Mouse (Mus musculus) left cerebral cortex, postnatal 14 days (tissue): ENCODE results near the gene Dnah11. TPM values are rescaled to one million over a fixed set of nuclear protein-coding genes. Genes with fewer than 3 reads are reported as not detected.
"Not testable (repeated sequence)": the region's sequence is repeated elsewhere in the genome, so short reads cannot be mapped to it uniquely, and the experiment has no call there.

ENCODE experiments used
- DNase-seq, 2 experiments: peaks; one replicate each; pipeline ENCODE4 v3.0.0; 2021 to 2022; ENCODE audit warnings: low spot score in 2 of 2, mixed read lengths in 1 of 2
- intact Hi-C: fragments of 180-260 bp; cut with DNase I; formaldehyde crosslinking; loops from one replicate; pipeline ENCODE4 v1.15.1; 2025
- total RNA-seq, 2 experiments: library from RNA; stranded (reverse); gene quantifications; 2 replicates each; pipeline ENCODE4 v1.2.3; 2021

Dnah11 gene
- total RNA-seq, 2 experiments from 2014 or later = 0.82 to 1.0 TPM

DNA sequence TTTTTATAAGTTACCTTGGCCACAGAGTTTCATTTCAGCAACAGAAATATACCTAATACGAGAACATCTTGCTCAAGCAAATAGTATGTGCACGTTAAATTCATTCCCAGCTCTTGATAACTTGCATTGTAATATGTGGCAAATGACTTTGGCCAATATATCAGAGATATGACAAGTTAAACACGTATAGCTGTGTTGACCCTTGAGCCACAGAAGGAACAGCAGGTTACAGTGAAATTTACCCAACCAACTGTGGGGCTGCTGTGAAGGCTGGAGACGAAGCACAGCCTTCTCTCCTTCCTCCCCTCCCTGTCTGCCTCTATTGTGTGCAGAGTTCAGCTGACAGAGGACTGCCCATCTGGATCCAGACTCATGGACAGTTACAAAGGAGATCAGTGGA lies 297.5 kb downstream of the Dnah11 start:
- DNase-seq, intact Hi-C loops: not testable (repeated sequence)

GRCm38 (mm10) chr12:117900798-117901197 lies 298.0 kb downstream of the Dnah11 start:
- intact Hi-C loops, DNase-seq: not testable (repeated sequence)

- intact Hi-C loops = no loop called here
Observed at GRCm38 (mm10) chr12:117887422-117887821, 311.4 kb downstream of the Dnah11 start.

GRCm38 (mm10) chr12:117884627-117885026 lies 314.2 kb downstream of the Dnah11 start:
- intact Hi-C loops = no loop called here
- no peak for DNase-seq

More at GRCm38 (mm10) chr12:117887422-117887821, 311.4 kb downstream of the Dnah11 start:
- DNase-seq = no peak

GRCm38 (mm10) chr12:117878341-117878740 lies 320.5 kb downstream of the Dnah11 start:
- no peak for DNase-seq
- intact Hi-C loops = no loop called here

DNA sequence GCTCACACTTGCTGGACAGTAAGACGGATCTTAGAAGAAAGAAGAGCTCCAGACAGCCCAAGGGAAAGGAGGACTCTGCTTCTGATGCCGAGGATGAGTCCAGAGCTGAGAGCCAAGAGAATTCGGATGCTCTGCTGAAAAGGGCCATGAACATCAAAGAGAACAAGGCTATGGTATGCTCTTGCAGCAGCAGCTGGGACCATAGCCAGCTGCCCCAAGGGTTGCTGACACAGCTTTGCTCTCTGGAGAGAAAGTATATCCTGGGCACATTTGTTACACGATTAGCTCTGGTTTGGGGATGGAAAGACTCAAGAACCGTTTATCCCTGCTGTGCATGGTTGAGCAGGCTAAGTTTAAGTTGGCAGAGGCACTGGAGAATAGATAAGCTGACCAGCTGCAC lies 326.6 kb downstream of the Dnah11 start:
- DNase-seq = no peak
- intact Hi-C loops = no loop called here

- no peak for DNase-seq
Observed at GRCm38 (mm10) chr12:117867708-117868564, 330.9 kb downstream of the Dnah11 start.

GRCm38 (mm10) chr12:117862655-117863054 lies 336.2 kb downstream of the Dnah11 start:
- intact Hi-C loops = no loop called here
- DNase-seq = no peak

More at GRCm38 (mm10) chr12:117867708-117868564, 330.9 kb downstream of the Dnah11 start:
- intact Hi-C loops = no loop called here

- no peak for DNase-seq
- intact Hi-C loops = no loop called here
Observed at GRCm38 (mm10) chr12:117861249-117861648, 337.6 kb downstream of the Dnah11 start.

DNA sequence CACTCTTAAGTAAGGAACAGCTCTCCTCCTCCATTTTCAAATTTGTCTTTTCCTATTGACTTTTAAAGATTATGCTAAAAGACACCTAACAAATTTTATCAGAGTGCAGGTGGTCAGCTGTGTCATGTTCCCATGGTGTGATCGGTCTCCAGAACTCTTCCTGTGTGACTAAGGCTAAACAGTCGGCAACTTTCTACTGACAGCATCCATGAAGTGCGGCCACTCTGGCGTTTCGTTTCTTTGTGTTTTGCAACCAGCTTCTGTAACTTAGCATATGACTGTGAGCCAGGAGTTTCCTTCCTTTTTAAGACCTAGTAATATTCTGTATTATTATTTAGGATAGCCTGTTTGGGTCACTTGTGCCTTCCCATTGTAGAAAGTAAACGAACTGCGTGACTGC lies 338.0 kb downstream of the Dnah11 start:
- intact Hi-C loops = no loop called here
- DNase-seq = no peak

DNA sequence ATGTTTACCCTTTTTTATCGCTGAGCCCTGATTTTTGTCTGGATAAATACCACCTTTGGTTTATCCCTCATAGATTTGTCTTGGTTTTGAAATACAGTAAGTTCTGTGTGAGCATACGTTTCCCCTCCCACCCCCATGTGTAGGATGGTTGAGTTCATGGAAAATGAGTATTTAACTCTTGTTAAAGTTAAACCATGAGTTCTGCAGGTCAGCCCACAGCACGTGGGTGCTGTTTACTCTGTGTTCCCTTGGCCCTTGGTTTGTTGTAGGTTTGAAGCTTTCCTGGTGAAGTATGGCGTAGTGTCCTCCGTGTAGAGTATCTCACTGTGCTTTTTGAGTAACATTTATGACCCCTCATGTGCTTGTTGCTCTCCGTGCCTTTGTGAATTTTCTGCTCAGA lies 341.0 kb downstream of the Dnah11 start:
- intact Hi-C loops = loop anchor here (10.0 kb wide), 1 partner anchor 473 kb away; no protein-coding TSS in a partner anchor
- DNase-seq = no peak

GRCm38 (mm10) chr12:117857023-117857422 lies 341.8 kb downstream of the Dnah11 start:
- intact Hi-C loops = loop anchor here (10.0 kb wide), 1 partner anchor 472 kb away; no protein-coding TSS in a partner anchor
- no peak for DNase-seq

GRCm38 (mm10) chr12:117853316-117853715 lies 345.5 kb downstream of the Dnah11 start:
- intact Hi-C loops = loop anchor here (5.0 to 10.0 kb wide), 3 partner anchors 36 to 469 kb away; no protein-coding TSS in a partner anchor
- DNase-seq = peak; percentile 34 to 66

DNA sequence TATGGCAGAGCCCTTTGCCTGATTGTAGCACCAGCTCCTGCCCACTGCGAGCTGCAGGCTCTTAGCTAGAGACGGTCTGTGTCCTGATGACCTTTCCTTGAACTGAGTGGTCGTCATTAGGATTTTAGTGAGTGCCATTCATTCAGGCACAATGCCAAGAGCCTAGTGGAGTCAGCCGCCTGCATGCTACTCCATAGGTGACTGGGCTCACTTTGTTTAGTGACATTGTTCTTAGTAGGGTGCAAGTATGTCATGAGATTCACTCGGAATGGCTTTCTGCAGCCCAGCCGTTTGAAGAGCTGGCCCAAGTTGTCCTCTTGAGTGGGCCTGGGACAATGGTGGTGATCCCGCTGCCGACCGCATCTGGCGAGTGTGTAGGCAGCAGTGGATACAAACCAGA lies 348.4 kb downstream of the Dnah11 start:
- intact Hi-C loops = loop anchor here (5.0 to 10.0 kb wide), 3 partner anchors 33 to 466 kb away; no protein-coding TSS in a partner anchor

GRCm38 (mm10) chr12:117848621-117849020 lies 350.2 kb downstream of the Dnah11 start:
- DNase-seq = no peak
- intact Hi-C loops = no loop called here

More for the DNA sequence above, 348.4 kb downstream of the Dnah11 start:
- DNase-seq = no peak

DNA sequence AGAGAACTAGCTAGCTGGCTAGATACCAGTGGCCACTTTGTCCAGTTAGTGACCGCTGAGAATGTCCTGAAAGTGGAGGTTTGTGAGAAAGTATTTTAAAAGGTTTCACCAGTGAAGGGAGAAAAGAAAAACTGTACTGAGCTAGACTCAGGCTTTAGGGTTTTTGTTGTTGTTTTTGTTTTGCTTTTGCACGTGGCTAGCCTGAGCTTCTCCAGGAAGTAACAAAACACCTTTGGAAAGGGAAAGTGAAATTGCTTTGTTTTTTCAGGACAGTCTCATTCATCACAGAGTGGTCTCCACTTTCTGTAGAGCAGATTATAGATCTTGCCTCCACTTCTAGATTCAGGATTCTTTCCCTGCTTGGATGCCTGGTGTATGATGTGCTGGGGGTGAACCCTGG lies 353.9 kb downstream of the Dnah11 start:
- DNase-seq = no peak
- intact Hi-C loops = no loop called here

- intact Hi-C loops = no loop called here
Observed at GRCm38 (mm10) chr12:117844075-117844408, 354.8 kb downstream of the Dnah11 start.

DNA sequence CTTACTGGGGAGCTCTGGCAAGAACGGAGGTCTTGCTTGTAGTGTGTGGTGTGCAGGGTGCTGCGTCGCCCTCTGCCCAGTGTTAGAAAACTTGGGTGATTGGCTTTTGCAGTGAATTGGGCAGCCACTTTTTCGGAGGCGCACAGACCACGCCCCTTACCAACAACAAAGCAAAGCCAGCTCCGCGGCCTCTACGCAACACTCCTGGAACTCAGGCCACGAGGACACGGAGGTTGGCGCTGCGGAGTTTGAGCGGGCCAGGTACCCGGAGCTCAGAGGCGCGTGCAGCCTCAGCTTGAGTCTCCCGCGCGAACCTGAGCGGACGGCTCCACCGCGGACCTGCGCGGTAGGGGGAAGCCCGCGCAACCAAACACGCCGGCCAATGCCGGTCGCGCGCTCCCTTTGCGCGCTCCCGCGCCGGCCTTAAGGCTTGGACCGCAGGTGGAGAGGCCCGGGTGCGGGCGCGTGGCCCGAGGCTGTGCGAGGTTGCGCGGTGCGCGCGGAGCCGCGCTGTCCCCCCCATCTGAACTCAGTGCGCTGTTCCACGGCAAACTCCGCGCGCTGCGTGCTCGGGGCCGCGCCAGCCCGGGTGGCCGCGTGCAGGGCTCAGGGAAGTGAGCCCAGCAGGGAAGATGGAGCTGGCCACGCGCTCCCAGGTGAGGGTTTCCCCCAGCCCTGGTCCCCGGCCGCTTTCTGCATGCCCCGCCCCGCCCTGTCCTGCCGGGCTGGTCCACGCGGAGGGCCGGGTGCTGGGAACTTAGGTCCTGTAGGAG lies 355.4 kb downstream of the Dnah11 start:
- intact Hi-C loops = no loop called here
- DNase-seq = peak; percentile 33 to 55

More at GRCm38 (mm10) chr12:117844075-117844408, 354.8 kb downstream of the Dnah11 start:
- no peak for DNase-seq

GRCm38 (mm10) chr12:117842676-117843075 lies 356.2 kb downstream of the Dnah11 start:
- intact Hi-C loops = no loop called here
- no peak for DNase-seq

DNA sequence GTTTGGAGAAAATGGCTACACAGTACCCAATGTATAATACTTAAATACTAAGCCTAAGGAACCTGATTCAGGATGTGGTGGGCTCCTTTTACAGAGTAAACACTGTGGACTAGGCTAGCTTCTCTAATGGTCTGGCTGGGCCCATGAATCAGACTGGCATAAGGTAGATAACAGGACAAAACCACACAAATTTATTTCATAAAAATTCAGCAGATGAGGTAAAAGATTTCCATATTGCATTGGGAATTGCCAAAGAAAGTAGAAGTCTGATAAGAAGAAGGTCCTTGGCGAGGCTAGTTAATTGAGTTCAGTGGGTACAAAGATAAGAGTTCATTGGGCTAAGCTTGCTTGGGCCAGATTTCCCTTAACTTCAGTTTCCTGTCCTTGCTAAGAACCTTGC lies 358.1 kb downstream of the Dnah11 start:
- intact Hi-C loops = no loop called here
- DNase-seq = no peak
